Mouse (Mus musculus) brain, embryonic 18.5 days (tissue): Measurements from ENCODE around the gene Gusb.
"Not testable (repeated sequence)": the region's sequence is repeated elsewhere in the genome, so short reads cannot be mapped to it uniquely, and the experiment has no call there.

Source experiments
- DNase-seq: peaks from one replicate; pipeline ENCODE4 v3.0.0-alpha.2; 2012; ENCODE audit warnings: low read depth, low spot score

The Gusb gene

DNA sequence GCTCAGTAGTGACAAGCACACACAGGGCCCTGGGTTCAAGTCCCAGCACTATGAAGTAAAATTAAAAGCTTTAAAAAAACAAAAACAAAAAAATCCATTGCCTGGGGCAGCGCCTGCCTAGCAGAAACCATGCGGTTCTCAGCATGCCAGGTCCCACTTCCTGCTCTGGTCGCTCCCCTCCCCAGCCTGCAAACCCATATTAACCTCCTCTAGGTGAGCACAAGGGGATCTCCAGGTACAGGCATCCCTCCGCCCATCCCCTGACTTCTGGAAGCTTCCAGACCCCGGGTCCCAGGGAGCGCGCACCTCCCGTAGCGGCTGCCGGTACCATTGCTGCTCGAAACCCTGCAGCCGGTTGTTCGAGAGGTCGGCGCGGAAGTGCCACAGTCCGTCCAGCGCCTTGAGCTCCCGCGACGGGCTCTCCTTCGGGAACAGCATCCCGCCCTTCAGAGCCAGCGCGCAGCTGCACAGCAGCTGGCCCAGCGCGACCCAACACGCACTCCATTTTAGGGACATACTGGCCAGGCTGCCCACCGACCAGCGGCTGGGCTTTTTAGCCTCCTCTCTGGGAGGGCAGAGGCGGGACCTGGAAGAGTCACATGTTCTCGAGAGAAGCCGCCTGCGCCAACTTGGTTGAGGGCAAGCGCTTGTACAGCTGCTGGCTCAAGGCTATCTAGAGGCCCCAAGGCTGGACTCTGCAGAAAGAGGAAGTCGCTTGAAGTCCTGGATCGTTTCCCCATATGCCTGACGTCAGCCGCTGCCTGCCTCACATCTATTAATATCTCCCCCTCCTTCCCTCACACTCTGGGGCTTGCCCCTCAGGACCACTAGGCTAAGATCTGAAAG lies at the start of gene Gusb:
Gene Gusb (minus strand): TSS at position 749 of the 846 bp plus-strand sequence.
- DNase-seq: no peak

GRCm38 (mm10) chr5:130052510-130052909 lies 49.7 kb upstream of the Gusb start:
- DNase-seq: no peak

DNA sequence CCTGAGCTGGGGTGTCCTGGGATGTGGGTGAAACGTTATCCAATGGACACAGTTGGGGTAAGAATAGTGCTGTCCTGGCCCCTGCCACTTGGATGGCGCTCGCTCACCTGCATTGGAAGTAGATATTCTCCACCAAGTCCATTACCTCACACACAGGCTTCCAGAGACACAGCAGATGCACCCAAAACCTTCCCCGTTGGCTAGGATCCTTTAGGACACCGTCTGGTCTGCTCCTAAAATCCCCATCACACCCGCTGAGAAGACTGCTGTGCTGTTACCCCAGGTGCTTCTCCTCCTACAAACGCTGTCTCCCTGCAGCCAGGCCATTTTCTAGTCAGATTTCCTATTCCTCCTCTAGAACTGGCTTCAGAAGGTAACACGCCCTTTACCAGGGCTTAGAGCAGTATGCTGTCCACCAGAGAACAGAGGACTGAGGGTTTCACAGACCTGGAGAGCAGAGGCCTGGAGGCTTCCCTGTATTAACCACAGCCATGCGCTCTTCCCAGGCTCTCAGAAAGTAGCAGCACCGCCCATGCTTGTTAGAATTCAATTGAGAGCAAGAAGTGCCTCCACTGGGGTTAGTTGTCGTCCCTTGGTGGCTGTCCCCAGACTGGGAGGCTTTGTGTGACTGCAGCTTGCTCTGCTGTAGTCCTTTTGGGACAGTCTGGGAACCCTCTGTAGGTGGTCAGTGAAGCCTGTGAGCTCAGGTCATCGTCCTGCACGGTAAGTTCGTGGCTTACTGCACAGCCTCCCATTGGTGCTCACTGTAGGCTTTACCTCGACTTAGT lies 48.4 kb upstream of the Gusb start:
- DNase-seq: no peak

DNA sequence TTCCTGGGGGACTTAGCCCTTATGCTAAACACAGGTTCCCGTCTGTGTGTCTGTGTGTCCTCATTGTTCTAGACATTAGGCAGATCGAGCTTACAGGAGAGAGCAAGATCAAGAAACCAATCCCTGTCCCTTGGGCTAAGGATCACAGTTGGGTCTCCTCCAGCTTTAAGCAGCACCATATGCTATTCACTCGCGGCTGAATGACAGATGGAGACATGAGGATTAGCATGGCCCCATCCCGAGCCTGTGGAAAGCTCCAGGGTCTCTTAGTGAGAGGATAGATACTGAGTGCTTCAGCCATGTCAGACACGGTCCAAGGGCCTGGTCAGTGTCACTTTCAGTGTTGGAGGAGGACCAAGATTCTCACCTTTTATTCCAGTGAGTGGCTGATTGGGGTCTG lies 47.6 kb upstream of the Gusb start:
- no peak for DNase-seq

DNA sequence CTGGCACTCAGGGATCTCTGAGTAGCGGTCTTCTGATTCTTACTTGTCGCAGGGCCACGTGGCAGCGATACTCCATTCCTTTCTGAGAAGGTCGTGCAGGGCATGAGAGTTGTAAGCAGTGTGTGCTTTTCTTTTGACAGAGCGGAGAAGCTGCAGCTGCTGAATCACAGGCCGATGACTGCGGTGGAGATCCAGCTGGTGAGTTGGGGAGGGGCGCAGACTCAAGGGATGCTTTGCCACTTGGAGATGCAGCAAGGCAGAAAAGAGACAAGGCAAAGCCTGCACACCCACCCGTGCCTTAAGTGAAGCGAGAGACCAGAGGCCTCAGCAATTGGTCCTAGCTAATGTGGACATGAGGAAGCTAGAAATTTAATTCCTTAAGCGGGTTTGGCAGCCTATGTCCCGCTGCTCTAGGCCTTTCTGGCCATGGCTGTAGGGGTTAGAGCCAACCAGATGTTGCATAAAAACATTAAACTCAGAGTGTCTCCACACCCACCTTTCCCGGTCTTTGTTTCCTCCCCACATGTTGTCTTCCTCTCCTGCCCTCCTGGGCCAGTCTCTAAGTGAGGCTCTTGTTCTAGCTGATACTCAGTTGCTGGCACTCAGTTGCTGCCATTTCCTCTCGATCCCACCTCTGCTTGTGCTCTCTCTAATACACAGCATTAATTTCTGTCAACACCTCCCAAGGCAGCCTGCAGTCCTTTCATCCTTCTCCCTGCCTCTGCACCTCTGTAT lies 46.1 kb upstream of the Gusb start:
- DNase-seq: no peak

- no peak for DNase-seq
Observed at GRCm38 (mm10) chr5:130047013-130047412, 44.2 kb upstream of the Gusb start.

DNA sequence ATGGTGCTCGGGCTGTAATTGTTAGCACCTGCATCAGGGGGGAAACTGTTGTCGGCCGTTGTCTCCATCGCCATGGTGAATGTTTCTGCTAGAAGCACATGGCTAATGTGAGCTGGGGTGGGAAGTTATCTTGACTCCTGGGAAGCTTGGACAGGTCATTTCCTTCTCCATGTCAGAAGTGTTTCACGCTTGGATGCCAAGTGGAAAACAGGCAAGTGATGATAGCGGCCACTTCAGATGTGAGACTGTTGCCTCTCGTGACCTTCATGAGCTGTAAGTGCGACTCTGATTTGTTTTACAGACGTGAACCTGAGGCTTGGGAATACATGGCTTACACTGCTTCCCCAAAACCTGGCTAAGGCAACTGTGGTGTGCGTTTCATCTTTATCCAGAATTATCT lies 43.7 kb upstream of the Gusb start:
- no peak for DNase-seq

GRCm38 (mm10) chr5:130046100-130046499 lies 43.3 kb upstream of the Gusb start:
- DNase-seq: no peak

GRCm38 (mm10) chr5:130044201-130044695 lies 41.4 kb upstream of the Gusb start:
- DNase-seq: no peak

GRCm38 (mm10) chr5:130043741-130044140 lies 40.9 kb upstream of the Gusb start:
- DNase-seq: no peak

- DNase-seq: no peak
Observed at GRCm38 (mm10) chr5:130041262-130041661, 38.4 kb upstream of the Gusb start.

GRCm38 (mm10) chr5:130040797-130041196 lies 37.9 kb upstream of the Gusb start:
- no peak for DNase-seq

- no peak for DNase-seq
Observed at GRCm38 (mm10) chr5:130037752-130038455, 35.1 kb upstream of the Gusb start.

- not testable (repeated sequence) for DNase-seq
Observed at GRCm38 (mm10) chr5:130036300-130036699, 33.5 kb upstream of the Gusb start.

GRCm38 (mm10) chr5:130033869-130034268 lies 31.0 kb upstream of the Gusb start:
- no peak for DNase-seq

- no peak for DNase-seq
Observed at GRCm38 (mm10) chr5:130031410-130032390, 28.9 kb upstream of the Gusb start.

DNA sequence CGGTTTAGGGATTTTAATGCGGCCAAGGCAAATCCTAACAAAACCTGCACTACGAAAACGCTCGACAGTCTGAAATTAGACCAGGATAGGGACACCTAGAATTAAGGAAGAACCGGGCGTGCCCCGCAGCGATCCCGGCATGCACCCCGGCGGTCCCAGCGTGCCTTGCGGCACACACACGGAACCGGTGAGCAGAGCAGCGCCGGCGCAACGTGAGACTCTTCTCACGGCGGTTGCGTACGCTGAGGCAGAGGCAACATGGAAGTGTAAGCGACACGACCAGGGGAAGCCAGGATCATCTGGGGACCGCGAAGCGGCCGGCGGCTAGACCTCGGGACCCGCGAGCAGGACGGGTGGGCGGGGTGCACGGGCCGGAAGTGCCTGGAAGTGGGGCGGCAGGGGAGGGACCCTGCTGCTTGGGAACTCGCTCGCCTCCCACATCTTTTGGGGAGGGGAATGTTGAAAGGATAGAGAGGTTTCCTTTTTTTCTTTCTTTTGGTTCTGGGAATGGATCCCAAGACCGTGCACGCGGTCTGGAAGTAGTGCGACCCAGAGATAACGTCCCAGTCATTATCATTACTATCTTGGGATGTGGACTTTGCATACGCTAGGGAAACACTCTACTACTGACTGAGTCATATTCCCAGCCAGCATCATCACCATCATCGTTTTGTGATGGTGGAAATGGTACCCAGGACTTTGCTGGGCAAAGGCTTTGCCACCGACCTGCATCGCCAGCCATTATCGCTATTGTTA lies 26.5 kb upstream of the Gusb start, which contains the start of the genes Asl and Crcp:
Gene Asl (minus strand): TSS at position 106 of the 756 bp plus-strand sequence.
Gene Crcp (plus strand): TSS at position 149 of the 756 bp plus-strand sequence.
- peak; percentile 74 for DNase-seq

DNA sequence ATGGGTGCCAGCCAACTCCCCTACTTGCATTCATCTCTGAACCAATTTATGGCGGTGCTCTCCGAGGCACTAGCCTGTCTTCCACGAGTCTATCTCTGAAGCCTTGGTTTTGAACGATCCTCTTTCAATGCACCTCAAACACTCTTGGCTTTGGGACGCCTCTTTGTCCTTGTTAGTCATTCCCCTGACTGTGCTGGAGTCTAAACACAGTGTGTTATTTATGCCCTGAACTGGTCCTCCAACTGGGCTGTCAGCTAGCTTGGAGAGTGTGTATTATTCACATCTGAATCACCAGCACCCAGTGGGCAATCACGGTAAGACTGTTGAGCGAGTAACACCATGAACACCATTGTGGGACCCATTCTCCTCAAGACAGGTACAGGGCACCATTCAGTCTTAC lies 24.8 kb upstream of the Gusb start:
- no peak for DNase-seq

GRCm38 (mm10) chr5:130027134-130027533 lies 24.3 kb upstream of the Gusb start:
- no peak for DNase-seq
